Comparison of ENCODE assay signal across 8 mouse cellular contexts in genomic region chr4:150706793-150707724, GRCm38 (mm10). TPM values are rescaled to one million over a fixed set of nuclear protein-coding genes. Genes with fewer than 3 reads are reported as not detected.
DNase-seq lines count a peak whose midpoint lies in the region; ATAC-seq lines count a peak whose summit lies in the region.

No protein-coding gene starts in this region.

- H3K4me2 ChIP-seq in liver, embryonic 15.5 days, result no peak overlapping the region

- peak; percentile 75 for ATAC-seq in liver, embryonic 15.5 days (ENCODE audit: insufficient read depth)
- no peak for ATAC-seq in activated CD4-positive, CD25-positive, alpha-beta regulatory T cell, adult 4 months

- peak overlapping the region; percentile 77 for H3K27ac ChIP-seq in liver, embryonic 15.5 days (replicated peaks)
- H3K27ac ChIP-seq in midbrain, embryonic 10.5 days (replicated peaks), result no peak overlapping the region; the same call in 1 of the 2 replicates

- intact Hi-C loops in left cerebral cortex, postnatal 14 days (cut with DNase I), result loop anchor here (5.0 kb wide), 1 partner anchor 145 kb away; the partner anchor contains the start of gene Errfi1

- H3K9ac ChIP-seq in liver, embryonic 15.5 days, result no peak overlapping the region

- no peaks in the 10 kb centered on the region for H3K27me3 ChIP-seq in liver, embryonic 15.5 days
- peaks cover 29% of the 10 kb centered on the region for H3K27me3 ChIP-seq in midbrain, embryonic 10.5 days (ENCODE audit: low read depth, poor library complexity, severe bottlenecking)

- H3K36me3 ChIP-seq in liver, embryonic 15.5 days (replicated peaks), result no peaks in the 10 kb centered on the region
- H3K36me3 ChIP-seq in midbrain, embryonic 10.5 days, result no peaks in the 10 kb centered on the region

- 41% methylated on average over 19 of the region's 19 CpGs for WGBS in liver, embryonic 15.5 days (ENCODE audit: insufficient replicate concordance)
- WGBS in midbrain, embryonic 10.5 days, result 79% methylated on average over 19 of the region's 19 CpGs

- no peaks in the 10 kb centered on the region for H3K9me3 ChIP-seq in liver, embryonic 15.5 days (replicated peaks)
- no peaks in the 10 kb centered on the region for H3K9me3 ChIP-seq in midbrain, embryonic 10.5 days (replicated peaks)

- H3K4me1 ChIP-seq in liver, embryonic 15.5 days (replicated peaks), result peaks cover 12% of the 10 kb centered on the region
- peaks cover 31% of the 10 kb centered on the region for H3K4me1 ChIP-seq in midbrain, embryonic 10.5 days

- H3K4me3 ChIP-seq in liver, embryonic 15.5 days (replicated peaks), result no peak overlapping the region
- H3K4me3 ChIP-seq in midbrain, embryonic 10.5 days, result no peak overlapping the region

- peak; percentile 91 for DNase-seq in Muller cell, postnatal 12 days (ENCODE audit: inconsistent ontology term)
- peak; percentile 35 for DNase-seq in brain, adult 2 months (ENCODE audit: low read depth, low spot score)
- peak; percentile 55 for DNase-seq in heart, postnatal 4 days
- DNase-seq in right cerebral cortex, adult 18-20 months, result no peak
- DNase-seq in left cerebral cortex, postnatal 14 days (ENCODE audit: low spot score in 2 of 2), result no peak
- DNase-seq in midbrain, embryonic 10.5 days (ENCODE audit: low spot score), result no peak

RNA-seq across cellular contexts. Expression of gene Slc45a1, which starts 55.1 kb away (rescaled TPM):
- total RNA-seq in heart, postnatal 4 days (2021), result not detected
- polyA plus RNA-seq in liver, embryonic 15.5 days (2015; fragmentation: Nextera tagmentation; extraction: Ambion mirVana), result not detected in 2 replicates
- under 1 TPM in 1 of 2 experiments, not detected in 1; 0.21 TPM for polyA plus RNA-seq in activated CD4-positive, CD25-positive, alpha-beta regulatory T cell, adult 4 months (2017; shearing (Covaris generic))
- 10 to 100 TPM; 50.7 to 52.5 TPM for total RNA-seq in left cerebral cortex, postnatal 14 days (2021)
- polyA plus RNA-seq in midbrain, embryonic 10.5 days (2016; fragmentation: Nextera tagmentation; extraction: Ambion mirVana), result 1.7 and 4.4 TPM in 2 replicates

Comparison
In these comparisons a context has a peak if more than half of its experiments do, and no peak if none do; other contexts are left out.
1. DNase-seq: peak in Muller cell, postnatal 12 days (single experiment), brain, adult 2 months (single experiment) and heart, postnatal 4 days (single experiment); none in right cerebral cortex, adult 18-20 months (single experiment), left cerebral cortex, postnatal 14 days (0 of 2) and midbrain, embryonic 10.5 days (single experiment).